Mouse (Mus musculus) frontal cortex, postnatal 14 days (tissue): ENCODE measurements around the gene Cldn19.

Source experiments
- DNase-seq, 2 experiments: peaks; one replicate each; pipeline ENCODE4 v3.0.0; 2022; ENCODE audit warnings: low spot score in 2 of 2

The Cldn19 gene

GRCm38 (mm10) chr4:119255351-119255750 lies at the start of gene Cldn19:
Gene Cldn19, plus strand, starts transcription at chr4:119255414.
- no peak for DNase-seq

- DNase-seq, result no peak
Measured at GRCm38 (mm10) chr4:119216667-119217066, 38.5 kb upstream of the Cldn19 start.

GRCm38 (mm10) chr4:119218169-119218568 lies 37.0 kb upstream of the Cldn19 start, which contains the start of gene Tmem269:
Gene Tmem269, minus strand, starts transcription at chr4:119218217.
- no peak for DNase-seq

GRCm38 (mm10) chr4:119223696-119224095 lies 31.5 kb upstream of the Cldn19 start:
- no peak for DNase-seq

- no peak for DNase-seq
Measured at GRCm38 (mm10) chr4:119224534-119224933, 30.7 kb upstream of the Cldn19 start.

- DNase-seq, result no peak
Measured at GRCm38 (mm10) chr4:119225719-119226118, 29.5 kb upstream of the Cldn19 start.

- no peak for DNase-seq
Measured at GRCm38 (mm10) chr4:119226751-119227150, 28.5 kb upstream of the Cldn19 start.

- peak; percentile 97 to 98 for DNase-seq
Measured at GRCm38 (mm10) chr4:119232410-119233255, 22.6 kb upstream of the Cldn19 start, which contains the start of the genes AU022252 and P3h1. Gene AU022252, minus strand, starts transcription at chr4:119232712. Gene P3h1, plus strand, starts transcription at chr4:119232915.

- DNase-seq, result peak in 1 of 2 experiments; percentile 47
Measured at GRCm38 (mm10) chr4:119233256-119233901, 21.8 kb upstream of the Cldn19 start.

GRCm38 (mm10) chr4:119234348-119234747 lies 20.9 kb upstream of the Cldn19 start:
- DNase-seq, result no peak

GRCm38 (mm10) chr4:119238661-119239060 lies 16.6 kb upstream of the Cldn19 start:
- DNase-seq, result no peak

GRCm38 (mm10) chr4:119239181-119239682 lies 16.0 kb upstream of the Cldn19 start:
- DNase-seq, result peak in 1 of 2 experiments; percentile 25

- peak; percentile 30 to 54 for DNase-seq
Measured at GRCm38 (mm10) chr4:119241664-119242063, 13.6 kb upstream of the Cldn19 start.

GRCm38 (mm10) chr4:119242571-119242970 lies 12.6 kb upstream of the Cldn19 start:
- no peak for DNase-seq

GRCm38 (mm10) chr4:119244468-119245240 lies 10.6 kb upstream of the Cldn19 start:
- DNase-seq, result peak; percentile 51 to 60

- peak; percentile 40 to 68 for DNase-seq
Measured at GRCm38 (mm10) chr4:119245556-119245955, 9.7 kb upstream of the Cldn19 start.

- DNase-seq, result no peak
Measured at GRCm38 (mm10) chr4:119245961-119246360, 9.3 kb upstream of the Cldn19 start.

GRCm38 (mm10) chr4:119246688-119247225 lies 8.5 kb upstream of the Cldn19 start:
- no peak for DNase-seq

GRCm38 (mm10) chr4:119247462-119248235 lies 7.6 kb upstream of the Cldn19 start:
- peak in 1 of 2 experiments; percentile 62 for DNase-seq

- no peak for DNase-seq
Measured at GRCm38 (mm10) chr4:119248407-119248965, 6.7 kb upstream of the Cldn19 start.
